Mouse (Mus musculus): Measurements from ENCODE around the gene Pappa. TPM values are rescaled to one million over a fixed set of nuclear protein-coding genes. Genes with fewer than 3 reads are reported as not detected.
A peak's percentile ranks its signal among the peaks of the same experiment; 100 is the strongest.

Pappa gene
- total and polyA plus RNA-seq, 2 experiments from 2014 or later: 0.57 to 3.7 TPM

GRCm38 (mm10) chr4:65238540-65238998 lies 114.6 kb downstream of the Pappa start:
- Histone ChIP-seq H3K9me3 (ENCODE audit: low read length) (no peaks in the 10 kb centered on the region), H3K4me1 (ENCODE audit: insufficient read depth, low read length) (peaks cover 5% of the 10 kb centered on the region; the same call in 1 of the 2 replicates), H3K9ac (replicated peaks; ENCODE audit: low read length, poor library complexity, severe bottlenecking) (no peak overlapping the region), H3K4me2 (ENCODE audit: low read depth, low read length, poor library complexity, severe bottlenecking) (no peak overlapping the region), H3K27ac (ENCODE audit: low read depth, low read length) (no peak overlapping the region), H3K27me3 (ENCODE audit: insufficient read depth, low read length) (0 out of 2 replicates have a peak, but pooled peaks cover 3% of the 10 kb centered on the region), H3K4me3 (ENCODE audit: low read depth, low read length) (no peak overlapping the region), H3K36me3 (ENCODE audit: insufficient read depth, low read length) (no peaks in the 10 kb centered on the region)
- TF ChIP-seq CTCF (IDR thresholded peaks at IDR 0.05): no peak
- ATAC-seq (ENCODE audit: low FRiP score) (no peak), DNase-seq (ENCODE audit: low spot score) (no peak)
- 9% methylated on average over 8 of the region's 8 CpGs for WGBS

GRCm38 (mm10) chr4:65242434-65242931 lies 118.5 kb downstream of the Pappa start:
- no peaks in the 10 kb centered on the region for H3K9me3 ChIP-seq (ENCODE audit: low read length)
- no peaks in the 10 kb centered on the region for H3K36me3 ChIP-seq (ENCODE audit: insufficient read depth, low read length)
- peaks cover 3% of the 10 kb centered on the region; the same call in 1 of the 2 replicates for H3K27me3 ChIP-seq (ENCODE audit: insufficient read depth, low read length)
- 31% methylated on average over 3 of the region's 3 CpGs for WGBS
- H3K27ac ChIP-seq (ENCODE audit: low read depth, low read length): no peak overlapping the region
- H3K4me3 ChIP-seq (ENCODE audit: low read depth, low read length): no peak overlapping the region
- DNase-seq (ENCODE audit: low spot score) (no peak), ATAC-seq (ENCODE audit: low FRiP score) (no peak)
- peaks cover 5% of the 10 kb centered on the region; the same call in 1 of the 2 replicates for H3K4me1 ChIP-seq (ENCODE audit: insufficient read depth, low read length)
- no peak for TF ChIP-seq CTCF (IDR thresholded peaks at IDR 0.05)
- H3K9ac ChIP-seq (replicated peaks; ENCODE audit: low read length, poor library complexity, severe bottlenecking): no peak overlapping the region
- no peak overlapping the region for H3K4me2 ChIP-seq (ENCODE audit: low read depth, low read length, poor library complexity, severe bottlenecking)

GRCm38 (mm10) chr4:65243245-65243644 lies 119.3 kb downstream of the Pappa start:
- TF ChIP-seq CTCF (IDR thresholded peaks at IDR 0.05): no peak
- no peaks in the 10 kb centered on the region for H3K36me3 ChIP-seq (ENCODE audit: insufficient read depth, low read length)
- H3K4me2 ChIP-seq (ENCODE audit: low read depth, low read length, poor library complexity, severe bottlenecking): no peak overlapping the region
- peaks cover 3% of the 10 kb centered on the region; the same call in 1 of the 2 replicates for H3K27me3 ChIP-seq (ENCODE audit: insufficient read depth, low read length)
- H3K4me3 ChIP-seq (ENCODE audit: low read depth, low read length): no peak overlapping the region
- no peak for ATAC-seq (ENCODE audit: low FRiP score)
- DNase-seq (ENCODE audit: low spot score): no peak
- H3K4me1 ChIP-seq (ENCODE audit: insufficient read depth, low read length): peaks cover 5% of the 10 kb centered on the region; the same call in 1 of the 2 replicates
- no peaks in the 10 kb centered on the region for H3K9me3 ChIP-seq (ENCODE audit: low read length)
- no peak overlapping the region for H3K27ac ChIP-seq (ENCODE audit: low read depth, low read length)
- 37% methylated on average over 2 of the region's 2 CpGs for WGBS
- no peak overlapping the region for H3K9ac ChIP-seq (replicated peaks; ENCODE audit: low read length, poor library complexity, severe bottlenecking)

- no peak for TF ChIP-seq CTCF (IDR thresholded peaks at IDR 0.05)
- H3K4me3 ChIP-seq (ENCODE audit: low read depth, low read length): no peak overlapping the region
- H3K4me2 ChIP-seq (ENCODE audit: low read depth, low read length, poor library complexity, severe bottlenecking): no peak overlapping the region
- H3K36me3 ChIP-seq (ENCODE audit: insufficient read depth, low read length): no peaks in the 10 kb centered on the region
- H3K9ac ChIP-seq (replicated peaks; ENCODE audit: low read length, poor library complexity, severe bottlenecking): no peak overlapping the region
- ATAC-seq (ENCODE audit: low FRiP score) (no peak), DNase-seq (ENCODE audit: low spot score) (no peak)
- peaks cover 3% of the 10 kb centered on the region; the same call in 1 of the 2 replicates for H3K27me3 ChIP-seq (ENCODE audit: insufficient read depth, low read length)
- 40% methylated on average over 4 of the region's 4 CpGs for WGBS
- no peaks in the 10 kb centered on the region for H3K4me1 ChIP-seq (ENCODE audit: insufficient read depth, low read length)
- no peaks in the 10 kb centered on the region for H3K9me3 ChIP-seq (ENCODE audit: low read length)
- H3K27ac ChIP-seq (ENCODE audit: low read depth, low read length): no peak overlapping the region
Observed at GRCm38 (mm10) chr4:65245015-65245414, 121.0 kb downstream of the Pappa start.

- Histone ChIP-seq H3K4me2 (ENCODE audit: low read depth, low read length, poor library complexity, severe bottlenecking) (no peak overlapping the region), H3K9ac (replicated peaks; ENCODE audit: low read length, poor library complexity, severe bottlenecking) (no peak overlapping the region), H3K27me3 (ENCODE audit: insufficient read depth, low read length) (peaks cover 3% of the 10 kb centered on the region; the same call in 1 of the 2 replicates), H3K27ac (ENCODE audit: low read depth, low read length) (no peak overlapping the region), H3K4me1 (ENCODE audit: insufficient read depth, low read length) (no peaks in the 10 kb centered on the region), H3K9me3 (ENCODE audit: low read length) (no peaks in the 10 kb centered on the region), H3K4me3 (ENCODE audit: low read depth, low read length) (no peak overlapping the region), H3K36me3 (ENCODE audit: insufficient read depth, low read length) (no peaks in the 10 kb centered on the region)
- ATAC-seq (ENCODE audit: low FRiP score) (no peak), DNase-seq (ENCODE audit: low spot score) (no peak)
- whole genome bisulfite sequencing: 50% methylated on average over 3 of the region's 3 CpGs
- TF ChIP-seq CTCF (IDR thresholded peaks at IDR 0.05): no peak
Observed at GRCm38 (mm10) chr4:65245440-65245839, 121.5 kb downstream of the Pappa start.

GRCm38 (mm10) chr4:65252193-65252592 lies 128.2 kb downstream of the Pappa start:
- ATAC-seq (ENCODE audit: low FRiP score) (no peak), DNase-seq (ENCODE audit: low spot score) (peak; percentile 26)
- no peaks in the 10 kb centered on the region for H3K9me3 ChIP-seq (ENCODE audit: low read length)
- H3K9ac ChIP-seq (replicated peaks; ENCODE audit: low read length, poor library complexity, severe bottlenecking): no peak overlapping the region
- H3K4me2 ChIP-seq (ENCODE audit: low read depth, low read length, poor library complexity, severe bottlenecking): no peak overlapping the region
- no peak overlapping the region for H3K27ac ChIP-seq (ENCODE audit: low read depth, low read length)
- H3K27me3 ChIP-seq (ENCODE audit: insufficient read depth, low read length): no peaks in the 10 kb centered on the region
- H3K36me3 ChIP-seq (ENCODE audit: insufficient read depth, low read length): no peaks in the 10 kb centered on the region
- TF ChIP-seq CTCF (IDR thresholded peaks at IDR 0.05): 0 out of 2 replicates have a peak, but pooled peaks have one; percentile 19
- WGBS: 12% methylated on average over 8 of the region's 8 CpGs
- H3K4me3 ChIP-seq (ENCODE audit: low read depth, low read length): no peak overlapping the region
- H3K4me1 ChIP-seq (ENCODE audit: insufficient read depth, low read length): no peaks in the 10 kb centered on the region
